Mouse (Mus musculus) erythroblast, embryonic 14.5 days (primary cell): ENCODE data around the gene Srp54c. TPM values are rescaled to one million over a fixed set of nuclear protein-coding genes. Genes with fewer than 3 reads are reported as not detected.
A peak's percentile ranks its signal among the peaks of the same experiment; 100 is the strongest.
"Not testable (repeated sequence)": the region's sequence is repeated elsewhere in the genome, so short reads cannot be mapped to it uniquely, and the experiment has no call there.

ENCODE experiments used
- H3K27me3 ChIP-seq: 2 replicates; pipeline ENCODE4 v1.6.1; 2012; ENCODE audit warnings: inconsistent platforms; ENCODE audit not compliant: control insufficient read depth
- H3K36me3 ChIP-seq: 2 replicates; pipeline ENCODE4 v1.6.1; 2012; ENCODE audit warnings: mild to moderate bottlenecking, inconsistent platforms; ENCODE audit not compliant: control insufficient read depth
- H3K4me1 ChIP-seq: 2 replicates; pipeline ENCODE4 v1.6.1; 2012; ENCODE audit warnings: inconsistent platforms; ENCODE audit not compliant: control insufficient read depth
- H3K4me3 ChIP-seq: replicated peaks from 2 replicates; pipeline ENCODE3; 2012; ENCODE audit warnings: moderate library complexity, mild to moderate bottlenecking, inconsistent platforms
- H3K9me3 ChIP-seq: 2 replicates; pipeline ENCODE4 v1.6.1; 2012; ENCODE audit warnings: low read length, inconsistent platforms, mixed read lengths; ENCODE audit not compliant: control insufficient read depth
- GATA1 ChIP-seq: IDR thresholded peaks from 2 replicates; pipeline ENCODE4 v1.6.1; 2012; ENCODE audit warnings: low read length, inconsistent platforms, mixed read lengths
- TAL1 ChIP-seq: IDR thresholded peaks from 3 replicates; pipeline ENCODE4 v1.6.1; 2012; ENCODE audit warnings: low read length, inconsistent platforms, mixed read lengths
- polyA plus RNA-seq: library from polyadenylated mRNA; stranded (reverse); fragments of >175 nt; gene quantifications from 2 replicates; pipeline ENCODE4 v1.2.3, GENCODE M21; 2012

Srp54c gene
- polyA plus RNA-seq, result 0.13 and 0.14 TPM in 2 replicates

- not testable (repeated sequence) for H3K9me3 ChIP-seq, H3K36me3 ChIP-seq, H3K27me3 ChIP-seq, H3K4me1 ChIP-seq
- H3K4me3 ChIP-seq, result peak within 1 kb of the TSS; percentile 61
Measured at GRCm38 (mm10) chr12:55229626-55230519, at the start of gene Srp54c. Gene Srp54c, plus strand, starts transcription at chr12:55230168.

DNA sequence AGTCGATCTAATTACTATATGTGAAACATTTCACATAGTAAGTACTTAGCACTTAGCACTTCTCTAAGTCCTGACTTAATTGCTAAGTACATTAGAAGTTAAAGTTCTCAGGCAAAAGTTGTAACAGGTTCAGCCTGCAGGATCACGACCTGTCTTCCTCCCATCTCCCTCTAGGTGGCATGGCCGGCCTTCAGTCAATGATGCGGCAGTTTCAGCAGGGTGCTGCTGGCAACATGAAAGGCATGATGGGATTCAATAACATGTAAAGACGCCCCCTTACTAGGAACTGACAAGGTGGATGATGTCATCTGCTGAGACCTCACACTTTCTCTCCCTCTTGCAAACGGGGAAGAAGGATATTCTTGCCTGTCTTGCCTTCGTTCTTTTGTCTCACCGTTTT is 42.3 kb upstream of the Srp54c start:
- not testable (repeated sequence) for H3K27me3 ChIP-seq, H3K36me3 ChIP-seq, H3K9me3 ChIP-seq, H3K4me3 ChIP-seq, H3K4me1 ChIP-seq

DNA sequence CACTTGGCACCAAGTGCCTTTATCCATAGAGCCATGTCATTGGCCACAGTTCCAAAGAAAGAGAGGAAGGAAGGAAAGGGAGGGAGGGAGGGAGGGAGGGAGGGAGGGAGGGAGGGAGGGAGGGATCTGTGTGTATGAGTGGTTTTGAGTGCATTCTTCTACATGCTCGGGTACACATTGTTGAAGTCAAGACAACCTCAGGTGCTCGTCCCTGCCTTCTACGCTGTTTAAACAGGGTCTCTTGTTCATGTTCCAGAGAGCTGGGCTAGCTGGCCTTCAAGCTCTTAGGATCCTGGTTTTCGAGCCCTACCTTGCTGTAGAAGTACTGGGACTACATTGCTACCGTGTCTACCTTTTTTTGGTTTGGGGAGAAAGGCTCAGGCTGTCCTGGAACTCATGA is 40.8 kb upstream of the Srp54c start:
- H3K36me3 ChIP-seq, H3K4me3 ChIP-seq, H3K4me1 ChIP-seq, H3K27me3 ChIP-seq, H3K9me3 ChIP-seq: not testable (repeated sequence)

- not testable (repeated sequence) for H3K9me3 ChIP-seq, H3K4me1 ChIP-seq, H3K36me3 ChIP-seq, H3K4me3 ChIP-seq, H3K27me3 ChIP-seq
Measured at GRCm38 (mm10) chr12:55199306-55199705, 30.7 kb upstream of the Srp54c start, which contains the start of gene 1700047I17Rik2. Gene 1700047I17Rik2, plus strand, starts transcription at chr12:55199592.

GRCm38 (mm10) chr12:55199799-55200198 is 30.2 kb upstream of the Srp54c start:
- H3K4me1 ChIP-seq, H3K27me3 ChIP-seq, H3K9me3 ChIP-seq, H3K4me3 ChIP-seq, H3K36me3 ChIP-seq: not testable (repeated sequence)

DNA sequence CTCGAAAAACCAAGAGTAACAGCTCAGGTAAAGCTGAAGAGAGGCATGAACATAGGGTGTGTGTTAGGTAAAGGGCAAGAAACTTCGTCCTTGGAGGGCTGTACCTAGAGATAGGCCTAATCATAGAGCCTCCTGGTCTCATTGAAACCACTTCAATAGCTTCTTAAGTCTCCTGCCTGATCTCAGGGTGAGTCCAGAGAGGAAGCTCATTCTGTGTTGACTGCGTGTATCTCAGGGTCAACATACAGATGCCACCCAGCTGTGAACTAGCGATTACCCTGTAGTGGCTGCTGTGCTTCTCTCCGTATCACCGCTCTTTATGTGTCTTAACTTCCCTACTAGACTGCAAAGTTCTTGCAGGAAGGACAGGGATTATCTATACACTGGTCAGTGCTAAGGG is 17.0 kb upstream of the Srp54c start:
- not testable (repeated sequence) for H3K4me1 ChIP-seq, H3K9me3 ChIP-seq, H3K4me3 ChIP-seq, H3K27me3 ChIP-seq, H3K36me3 ChIP-seq

DNA sequence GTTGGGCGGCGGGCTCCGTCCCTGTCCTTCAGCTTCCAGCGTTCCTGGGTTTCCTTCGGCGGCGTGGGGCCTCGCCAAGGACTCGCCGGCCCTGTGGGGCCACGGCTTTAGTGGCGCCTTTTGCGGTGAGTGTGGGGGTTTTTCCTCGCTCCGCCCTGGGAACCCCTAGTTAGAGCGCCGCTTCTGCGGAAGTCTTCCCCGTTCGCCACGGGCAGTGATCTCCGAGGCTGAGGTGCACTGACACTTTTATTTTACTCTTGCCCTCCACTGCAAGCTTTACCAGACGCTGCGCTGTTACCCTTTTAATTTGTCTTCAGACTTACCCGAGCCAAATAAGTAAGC is 523 bp downstream of the Srp54c start:
- H3K4me3 ChIP-seq, result peak overlapping the region; percentile 61
- not testable (repeated sequence) for H3K36me3 ChIP-seq, H3K27me3 ChIP-seq, H3K9me3 ChIP-seq, H3K4me1 ChIP-seq

DNA sequence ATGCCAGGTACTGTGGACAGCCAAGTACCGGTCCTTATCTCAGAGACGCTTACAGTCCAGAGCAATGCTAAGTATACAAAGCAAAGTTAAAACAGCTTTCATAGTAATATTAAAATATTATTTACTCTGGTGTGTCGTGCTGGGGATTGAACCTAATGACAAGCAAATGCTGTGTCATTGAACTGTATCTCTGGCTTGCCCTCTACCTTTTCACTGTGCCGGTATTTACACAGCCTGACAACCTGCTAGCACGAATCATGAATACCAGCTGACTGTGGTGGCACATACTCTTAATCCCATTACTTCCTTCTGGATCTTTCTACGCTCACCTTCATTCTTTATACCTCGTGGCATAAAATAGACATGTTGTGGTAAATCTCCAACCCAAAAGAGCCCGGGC is 12.3 kb downstream of the Srp54c start:
- not testable (repeated sequence) for H3K4me3 ChIP-seq, H3K9me3 ChIP-seq, H3K27me3 ChIP-seq, H3K4me1 ChIP-seq, H3K36me3 ChIP-seq

GRCm38 (mm10) chr12:55261950-55262349 is 32.0 kb downstream of the Srp54c start:
- not testable (repeated sequence) for H3K27me3 ChIP-seq, H3K4me1 ChIP-seq, H3K9me3 ChIP-seq, H3K4me3 ChIP-seq
- H3K36me3 ChIP-seq, result peaks cover 30% of the 10 kb centered on the region

- not testable (repeated sequence) for H3K9me3 ChIP-seq, H3K4me1 ChIP-seq, H3K27me3 ChIP-seq, H3K4me3 ChIP-seq
- H3K36me3 ChIP-seq, result peaks cover 19% of the 10 kb centered on the region
Measured at GRCm38 (mm10) chr12:55263385-55263784, 33.4 kb downstream of the Srp54c start.

- peaks cover 2% of the 10 kb centered on the region for H3K36me3 ChIP-seq
- no peaks in the 10 kb centered on the region for H3K27me3 ChIP-seq
- no peaks in the 10 kb centered on the region for H3K9me3 ChIP-seq
- H3K4me1 ChIP-seq, result no peaks in the 10 kb centered on the region
- no peak overlapping the region for H3K4me3 ChIP-seq
- no peak for TF ChIP-seq TAL1
- TF ChIP-seq GATA1, result no peak
Measured at GRCm38 (mm10) chr12:55272243-55272642, 42.3 kb downstream of the Srp54c start.

DNA sequence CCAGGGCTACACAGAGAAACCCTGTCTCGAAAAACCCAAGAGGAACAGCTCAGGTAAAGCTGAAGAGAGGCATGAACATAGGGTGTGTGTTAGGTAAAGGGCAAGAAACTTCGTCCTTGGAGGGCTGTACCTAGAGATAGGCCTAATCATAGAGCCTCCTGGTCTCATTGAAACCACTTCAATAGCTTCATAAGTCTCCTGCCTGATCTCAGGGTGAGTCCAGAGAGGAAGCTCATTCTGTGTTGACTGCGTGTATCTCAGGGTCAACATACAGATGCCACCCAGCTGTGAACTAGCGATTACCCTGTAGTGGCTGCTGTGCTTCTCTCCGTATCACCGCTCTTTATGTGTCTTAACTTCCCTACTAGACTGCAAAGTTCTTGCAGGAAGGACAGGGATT is 47.6 kb downstream of the Srp54c start:
- H3K36me3 ChIP-seq, result peaks cover 13% of the 10 kb centered on the region
- H3K9me3 ChIP-seq, H3K27me3 ChIP-seq, H3K4me3 ChIP-seq, H3K4me1 ChIP-seq: not testable (repeated sequence)
